Mouse (Mus musculus) lung, adult 2 months (tissue): ENCODE results near the gene Rnaseh2b. TPM values are rescaled to one million over a fixed set of nuclear protein-coding genes. Genes with fewer than 3 reads are reported as not detected.

Experiments used
- DNase-seq: peaks from one replicate; pipeline ENCODE4 v3.0.0; 2022
- H3K4me1 ChIP-seq: fragments of 200-500 bp; 2 replicates; pipeline ENCODE4 v1.6.1; 2011; ENCODE audit warnings: low read length; ENCODE audit not compliant: control insufficient read depth, insufficient read depth
- H3K4me3 ChIP-seq: fragments of 200-500 bp; replicated peaks from 2 replicates; pipeline ENCODE3; 2011; ENCODE audit warnings: low read depth, mild to moderate bottlenecking, control low read depth, low read length; ENCODE audit errors: extremely low read depth
- CTCF ChIP-seq: fragments of 200-500 bp; IDR thresholded peaks from 2 replicates; pipeline ENCODE4 v1.5.1; 2011; ENCODE audit warnings: mild to moderate bottlenecking, low read length, control low read depth; ENCODE audit not compliant: insufficient read depth
- POLR2A ChIP-seq: fragments of 200-500 bp; IDR thresholded peaks from 2 replicates; pipeline ENCODE4 v1.6.1; 2011; ENCODE audit warnings: low read depth, mild to moderate bottlenecking, control low read depth, low read length, borderline replicate concordance; ENCODE audit errors: extremely low read depth
- WGBS: fragments of 180-500 bp; shearing (Covaris S2); methylation state at CpG from one replicate; pipeline ENCODE4 v1.1.7; 2018; 5-methylcytosine and 5-hydroxymethylcytosine counted together
- polyA plus RNA-seq: library from polyadenylated mRNA; depleted of rRNA; stranded (reverse); fragments of >200 nt; gene quantifications from 2 replicates; pipeline ENCODE4 v1.2.3, GENCODE M21; 2012

Gene Rnaseh2b
- polyA plus RNA-seq, 1 experiment, result 2.6 TPM

DNA sequence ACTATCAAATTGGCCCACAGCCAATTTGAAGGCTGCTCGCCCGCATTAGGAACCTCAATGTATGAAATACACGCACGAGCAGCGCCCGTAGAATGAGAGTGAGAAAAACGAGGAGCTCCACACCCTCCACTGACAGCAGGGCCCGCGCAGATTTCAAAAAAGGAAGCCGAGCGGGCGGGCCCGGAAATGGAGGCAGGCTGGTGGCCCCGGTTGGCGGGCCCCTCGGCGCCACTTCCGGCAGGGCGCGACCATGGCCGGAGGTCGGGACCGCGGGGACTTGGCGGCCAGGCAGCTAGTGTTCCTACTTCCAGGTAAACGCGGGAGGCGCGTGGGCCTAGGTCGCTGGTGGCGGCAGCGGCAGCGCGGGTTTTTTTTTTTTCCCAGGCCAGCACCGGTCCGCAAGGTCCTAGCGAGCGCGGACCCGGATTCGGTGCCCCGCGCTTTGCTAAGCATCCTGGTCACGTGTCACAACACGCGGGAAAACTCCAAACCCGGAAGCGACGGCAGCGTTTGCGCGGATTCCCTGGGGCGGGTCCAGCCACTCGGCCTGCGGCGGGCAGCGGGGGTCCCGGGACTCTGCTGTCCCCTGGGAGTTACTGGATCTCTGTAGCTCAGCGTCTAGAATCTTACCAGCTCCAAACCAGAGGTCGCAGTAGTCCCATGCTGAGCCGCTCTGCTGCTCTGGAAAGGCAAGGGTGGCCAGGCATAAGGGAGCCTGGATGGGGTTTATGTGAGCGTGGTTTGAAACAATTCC lies 39.7 kb downstream of the Rnaseh2b start:
- under 1% methylated on average over 62 of the region's 62 CpGs for WGBS

DNA sequence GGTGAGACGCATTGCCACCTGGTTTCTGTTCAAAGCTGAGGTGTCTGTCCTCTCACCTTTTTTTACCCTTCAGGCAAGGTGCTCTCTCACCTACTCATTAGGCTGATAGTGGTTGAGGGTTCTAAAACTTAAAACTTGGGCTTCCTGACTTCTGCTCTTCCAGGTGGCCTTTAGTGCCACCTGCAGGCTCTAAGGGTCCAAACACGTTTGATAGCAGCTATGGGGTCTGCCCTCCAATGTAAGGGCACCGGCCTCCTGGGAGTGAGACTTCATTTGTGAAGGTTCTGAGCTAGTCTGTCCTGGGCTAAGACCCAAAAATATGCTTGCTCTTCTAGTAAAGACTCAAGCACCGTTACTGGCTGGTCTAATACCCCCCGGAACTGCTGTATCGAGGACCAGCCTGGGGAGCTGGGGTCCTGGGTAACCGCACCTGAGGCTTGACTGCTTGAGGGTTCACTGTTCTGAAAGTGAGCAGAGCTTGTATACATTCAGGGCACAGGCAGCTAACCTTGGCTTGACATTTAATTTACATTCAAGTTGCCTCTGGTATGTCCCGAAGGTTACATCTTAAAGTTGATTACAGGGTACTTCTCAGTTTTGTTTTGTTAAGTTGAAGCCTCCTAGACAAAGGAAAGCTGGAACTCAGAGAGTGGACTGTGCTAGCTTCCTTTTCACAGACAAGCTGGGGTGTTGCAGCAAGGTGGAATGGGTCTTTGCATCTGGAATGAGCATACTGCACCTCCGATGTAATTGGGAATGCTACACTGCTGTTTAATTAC lies 41.7 kb downstream of the Rnaseh2b start:
- no peaks in the 10 kb centered on the region for H3K4me1 ChIP-seq
- no peak for TF ChIP-seq POLR2A
- no peak for TF ChIP-seq CTCF
- no peak overlapping the region for H3K4me3 ChIP-seq
- no peak for DNase-seq
- WGBS, result 78% methylated on average over 9 of the region's 9 CpGs

More for the DNA sequence above, 39.7 kb downstream of the Rnaseh2b start:
- no peak for TF ChIP-seq CTCF
- 0 out of 2 replicates have a peak, but pooled peaks have one; percentile 18 for TF ChIP-seq POLR2A
- Histone ChIP-seq H3K4me3 (peak overlapping the region; percentile 97), H3K4me1 (no peaks in the 10 kb centered on the region; the same call in 1 of the 2 replicates)
- peak; percentile 86 for DNase-seq

DNA sequence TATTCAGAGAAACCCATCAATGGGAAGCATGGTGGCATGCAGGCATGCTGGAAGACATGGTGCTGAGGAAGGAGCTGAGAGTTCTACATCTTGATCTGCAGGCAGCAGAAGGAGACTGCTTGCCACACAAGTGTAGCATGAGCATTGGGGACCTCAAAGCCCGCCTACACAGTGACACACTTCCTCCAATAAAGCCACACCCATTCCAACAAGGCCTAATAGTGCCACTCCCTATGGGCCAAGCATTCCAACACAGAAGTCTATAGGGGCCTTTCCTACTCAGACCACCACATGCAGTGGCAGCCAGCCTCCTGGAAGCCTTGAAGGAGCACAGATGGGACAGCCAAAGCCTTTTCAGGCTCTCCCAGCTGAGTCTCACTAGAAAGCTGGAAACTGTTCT lies 46.8 kb downstream of the Rnaseh2b start:
- no peak for DNase-seq
- 90% methylated on average over 1 of the region's 1 CpGs for WGBS
- TF ChIP-seq CTCF (no peak), POLR2A (no peak)
- H3K4me3 ChIP-seq, result no peak overlapping the region
- peaks cover 3% of the 10 kb centered on the region; the same call in 1 of the 2 replicates for H3K4me1 ChIP-seq

DNA sequence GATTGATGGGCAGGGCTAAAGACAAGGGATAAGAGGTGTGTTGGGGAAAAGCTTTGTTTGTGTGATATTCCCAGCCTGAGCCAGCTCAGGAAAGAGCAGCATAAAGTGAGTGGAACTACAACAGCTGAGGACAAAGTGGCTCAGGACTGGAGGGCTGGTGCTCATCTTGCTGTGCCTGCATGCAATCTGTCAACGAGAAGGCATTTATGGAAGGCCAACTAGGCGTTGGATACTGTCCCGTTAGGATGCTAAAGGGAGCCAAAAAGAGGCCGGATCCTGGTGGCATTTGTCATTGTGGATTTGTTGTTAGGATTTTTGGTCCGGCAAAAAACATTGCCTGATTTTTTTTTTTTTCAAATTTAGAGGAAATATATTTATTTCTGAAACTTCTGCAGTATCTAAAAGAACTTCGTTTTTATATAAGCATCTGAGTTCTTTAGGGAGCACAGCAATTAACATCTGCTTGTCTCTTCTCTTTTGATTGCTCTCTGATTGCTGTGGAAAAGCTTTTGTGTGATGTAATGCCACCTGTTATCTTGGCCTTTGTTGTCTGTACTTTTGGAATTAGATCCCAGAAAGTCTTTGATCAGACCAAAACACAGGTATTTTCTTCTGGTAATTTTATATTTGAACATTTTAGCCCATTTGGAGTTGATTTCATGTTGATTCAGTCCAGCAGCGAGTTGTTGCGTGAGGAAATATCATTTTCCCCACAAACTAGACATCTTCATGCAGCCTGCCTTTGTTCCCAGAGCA lies 49.7 kb downstream of the Rnaseh2b start:
- H3K4me3 ChIP-seq, result no peak overlapping the region
- whole genome bisulfite sequencing, result 61% methylated on average over 8 of the region's 8 CpGs
- no peak for DNase-seq
- TF ChIP-seq CTCF, result no peak
- H3K4me1 ChIP-seq, result peaks cover 3% of the 10 kb centered on the region; the same call in 1 of the 2 replicates

DNA sequence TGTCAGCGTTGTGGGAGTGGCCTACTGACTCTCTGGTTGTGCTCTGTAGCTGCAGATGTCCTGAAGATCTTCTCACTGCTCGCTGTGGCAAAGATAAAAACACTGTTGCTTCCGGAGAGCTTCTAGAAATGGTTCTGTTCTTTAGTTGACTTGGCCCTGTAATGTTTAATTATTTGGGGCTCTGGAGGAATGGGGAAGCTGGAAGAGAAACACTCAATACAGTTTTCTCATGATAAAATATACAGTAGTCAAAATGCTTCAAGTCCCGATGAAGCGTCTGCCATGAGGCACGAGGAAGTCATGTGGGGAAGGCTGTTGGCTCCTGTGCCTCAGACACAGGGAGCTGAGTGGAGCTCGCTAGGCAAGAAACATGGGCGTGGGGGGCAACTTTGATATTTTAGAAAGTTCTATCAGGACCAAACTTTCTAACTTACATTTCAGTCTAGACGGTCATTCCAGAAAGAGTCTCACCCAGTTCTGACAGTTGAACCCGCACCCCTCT lies 50.3 kb downstream of the Rnaseh2b start:
- 48% methylated on average over 10 of the region's 10 CpGs for WGBS
- no peak for DNase-seq
- no peak for TF ChIP-seq POLR2A
- TF ChIP-seq CTCF, result no peak
- Histone ChIP-seq H3K4me1 (peaks cover 3% of the 10 kb centered on the region; the same call in 1 of the 2 replicates), H3K4me3 (no peak overlapping the region)

DNA sequence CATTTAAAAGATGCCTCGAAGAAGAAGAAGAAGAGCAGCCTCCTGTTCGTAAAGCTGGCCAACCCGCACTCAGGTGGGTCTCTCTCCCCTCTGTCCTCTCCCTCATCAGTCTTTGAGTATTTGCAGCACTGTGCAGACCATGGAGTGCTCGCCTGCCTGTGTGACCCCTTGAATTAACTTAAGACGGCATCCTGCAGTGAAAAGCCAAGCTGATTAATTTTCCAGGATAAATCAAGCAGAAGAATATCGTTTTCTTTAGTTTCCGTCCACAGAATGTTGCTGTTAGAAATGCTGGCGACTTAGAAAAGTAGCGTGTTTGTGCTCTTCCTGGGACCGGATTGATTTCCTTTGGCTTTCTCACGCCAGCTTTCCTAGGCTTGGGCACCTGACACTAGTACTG lies 54.2 kb downstream of the Rnaseh2b start:
- 0 out of 2 replicates have a peak, but pooled peaks cover 3% of the 10 kb centered on the region for H3K4me1 ChIP-seq
- TF ChIP-seq POLR2A, result no peak
- no peak for TF ChIP-seq CTCF
- DNase-seq, result no peak
- 90% methylated on average over 11 of the region's 11 CpGs for WGBS
- no peak overlapping the region for H3K4me3 ChIP-seq

DNA sequence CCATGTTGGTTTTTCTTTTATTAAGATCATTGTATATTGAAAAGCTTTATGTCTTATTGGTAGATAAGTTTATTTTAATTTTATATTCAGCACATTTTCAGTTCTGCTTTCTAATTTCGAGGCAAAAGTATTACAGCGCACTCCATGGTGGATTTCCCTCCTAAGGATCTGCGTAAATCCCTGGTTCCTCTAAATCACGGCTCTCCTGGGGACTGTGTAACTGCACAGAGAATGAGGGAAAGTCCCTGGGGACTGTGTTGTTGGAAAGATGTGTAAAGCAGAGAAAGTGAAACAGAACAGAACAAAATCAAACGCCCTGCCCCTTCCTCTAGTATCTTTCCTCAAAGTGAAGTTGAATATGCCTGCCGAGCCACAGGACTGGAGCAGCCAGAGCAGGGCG lies 54.7 kb downstream of the Rnaseh2b start:
- WGBS, result 77% methylated on average over 7 of the region's 7 CpGs
- Histone ChIP-seq H3K4me1 (0 out of 2 replicates have a peak, but pooled peaks cover 3% of the 10 kb centered on the region), H3K4me3 (no peak overlapping the region)
- DNase-seq, result no peak
- TF ChIP-seq CTCF (no peak), POLR2A (no peak)

DNA sequence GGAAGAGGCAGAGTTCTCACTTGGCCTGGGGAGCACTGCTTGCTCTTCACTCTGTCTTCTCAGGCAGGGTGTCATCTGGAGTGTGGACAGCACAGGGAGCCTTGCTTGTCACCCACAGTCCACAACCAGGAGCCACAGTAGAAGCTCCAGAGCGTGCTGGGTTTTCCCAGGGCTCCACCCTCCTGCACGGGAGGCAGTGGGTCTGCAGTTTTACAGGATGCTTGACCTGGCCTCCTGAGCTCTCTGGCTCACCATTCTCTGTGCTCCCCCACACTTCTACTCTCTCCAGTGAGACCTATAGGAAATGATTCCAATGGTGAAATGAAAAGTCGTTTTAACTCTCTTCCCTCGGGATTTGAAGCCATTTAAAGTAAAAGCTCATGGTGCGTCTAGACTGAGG lies 57.4 kb downstream of the Rnaseh2b start:
- no peaks in the 10 kb centered on the region for H3K4me1 ChIP-seq
- TF ChIP-seq POLR2A (no peak), CTCF (no peak)
- DNase-seq, result no peak
- H3K4me3 ChIP-seq, result no peak overlapping the region
- WGBS, result 68% methylated on average over 5 of the region's 5 CpGs

DNA sequence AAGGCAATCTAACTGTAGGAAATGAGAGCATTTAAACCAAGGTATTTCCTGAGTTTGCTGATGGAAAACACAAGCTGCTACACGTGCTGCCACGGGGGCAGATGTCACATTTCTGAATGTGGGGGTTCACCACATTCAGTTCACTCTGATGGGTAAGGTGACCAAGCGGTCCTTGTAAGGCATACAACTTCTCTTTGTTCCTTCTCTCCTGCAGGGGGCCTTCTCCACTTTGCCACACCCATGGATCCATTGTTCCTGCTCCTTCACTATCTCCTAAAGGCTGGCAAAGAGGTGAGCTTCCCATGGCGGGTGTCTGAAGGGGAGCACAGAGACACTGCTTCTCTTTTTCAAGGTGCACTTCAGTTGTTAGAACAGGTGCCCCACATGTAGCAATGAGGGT lies 57.8 kb downstream of the Rnaseh2b start:
- no peaks in the 10 kb centered on the region for H3K4me1 ChIP-seq
- DNase-seq, result no peak
- TF ChIP-seq CTCF (no peak), POLR2A (no peak)
- WGBS, result 74% methylated on average over 4 of the region's 4 CpGs
- no peak overlapping the region for H3K4me3 ChIP-seq
